Mouse (Mus musculus): Measurements from ENCODE around the gene Hadh. TPM values are rescaled to one million over a fixed set of nuclear protein-coding genes. Genes with fewer than 3 reads are reported as not detected.

The Hadh gene
- total and polyA plus RNA-seq, 3 experiments: 39.1 to 66.9 TPM; not detected in 1

- Histone ChIP-seq H3K27me3 (ENCODE audit: control insufficient read depth in 1 of 2, insufficient read depth in 2 of 2, low read length in 2 of 2) (no peaks in the 10 kb centered on the region), H3K79me2 (ENCODE audit: control insufficient read depth, insufficient read depth, low read length, poor library complexity) (no peaks in the 10 kb centered on the region), H3K4me3 (ENCODE audit: control insufficient read depth in 1 of 2, insufficient read depth in 1 of 2, low read depth in 2 of 2, low read length in 2 of 2) (no peak overlapping the region), H3K4me1 (ENCODE audit: control insufficient read depth in 1 of 2, insufficient read depth in 2 of 2, low read length in 2 of 2) (no peaks in the 10 kb centered on the region), H3K9me3 (replicated peaks; ENCODE audit: insufficient read depth, low read length) (no peaks in the 10 kb centered on the region), H3K9ac (ENCODE audit: control insufficient read depth, low read depth, low read length, poor library complexity, severe bottlenecking) (no peak overlapping the region), H3K36me3 (ENCODE audit: control insufficient read depth in 1 of 2, insufficient read depth in 2 of 2, low read length in 2 of 2) (no peaks in the 10 kb centered on the region), H3K27ac (ENCODE audit: control insufficient read depth, low read depth, low read length) (no peak overlapping the region)
- DNase-seq (ENCODE audit: low read depth, low spot score): no peak
- TF ChIP-seq EP300 (IDR thresholded peaks at IDR 0.05; ENCODE audit: low read depth in 1 of 2, low read length in 2 of 2) (no peak), POLR2AphosphoS5 (IDR thresholded peaks at IDR 0.05; ENCODE audit: borderline replicate concordance, low read depth, low read length) (no peak), CTCF (IDR thresholded peaks at IDR 0.05 in 2 of 3, conservative IDR thresholded peaks at IDR 0.05 in 1 of 3; ENCODE audit: control insufficient read depth in 1 of 3, insufficient read depth in 1 of 3, low read depth in 2 of 3, low read length in 3 of 3, poor library complexity in 1 of 3, severe bottlenecking in 1 of 3) (no peak), UBTF (IDR thresholded peaks at IDR 0.05; ENCODE audit: borderline replicate concordance, insufficient read depth, low read depth, low read length) (no peak), GATA1 (IDR thresholded peaks at IDR 0.05; ENCODE audit: low read depth, low read length) (no peak), POLR2A (IDR thresholded peaks at IDR 0.05; ENCODE audit: control insufficient read depth in 1 of 2, insufficient read depth in 1 of 2, low read depth in 1 of 2, low read length in 2 of 2, poor library complexity in 1 of 2) (no peak), TAL1 (IDR thresholded peaks at IDR 0.05; ENCODE audit: low read length) (no peak), HCFC1 (IDR thresholded peaks at IDR 0.05; ENCODE audit: low read depth, low read length) (no peak), RAD21 (IDR thresholded peaks at IDR 0.05; ENCODE audit: low read depth, low read length) (no peak), NELFE (IDR thresholded peaks at IDR 0.05; ENCODE audit: low read depth, low read length) (no peak), MEF2A (IDR thresholded peaks at IDR 0.05; ENCODE audit: extremely low read depth, insufficient replicate concordance, low read depth, low read length, poor library complexity, severe bottlenecking) (no peak), MYC (IDR thresholded peaks at IDR 0.05; ENCODE audit: low read depth, low read length) (no peak), KAT2A (conservative IDR thresholded peaks at IDR 0.05; ENCODE audit: low read depth, low read length) (no peak), CHD2 (IDR thresholded peaks at IDR 0.05; ENCODE audit: low read length) (no peak), SIN3A (IDR thresholded peaks at IDR 0.05; ENCODE audit: low read length) (no peak), RCOR1 (IDR thresholded peaks at IDR 0.05; ENCODE audit: low read depth, low read length) (no peak), ELF1 (IDR thresholded peaks at IDR 0.05; ENCODE audit: low read depth, low read length) (no peak), MAFK (IDR thresholded peaks at IDR 0.05; ENCODE audit: borderline replicate concordance, low read depth, low read length) (no peak)
Observed at GRCm38 (mm10) chr3:131315957-131316510, 44.1 kb upstream of the Hadh start.

- TF ChIP-seq MAFK (IDR thresholded peaks at IDR 0.05; ENCODE audit: borderline replicate concordance, low read depth, low read length) (no peak), JUND (IDR thresholded peaks at IDR 0.05; ENCODE audit: low read depth, low read length) (no peak), E2F4 (IDR thresholded peaks at IDR 0.05; ENCODE audit: borderline replicate concordance, low read depth, low read length) (no peak), ELF1 (IDR thresholded peaks at IDR 0.05; ENCODE audit: low read depth, low read length) (no peak), MAX (IDR thresholded peaks at IDR 0.05; ENCODE audit: low read length) (no peak), EP300 (IDR thresholded peaks at IDR 0.05; ENCODE audit: low read depth in 1 of 2, low read length in 2 of 2) (no peak), MYC (IDR thresholded peaks at IDR 0.05; ENCODE audit: low read depth, low read length) (no peak), ZKSCAN1 (IDR thresholded peaks at IDR 0.05; ENCODE audit: low read depth, low read length) (no peak), GABPA (IDR thresholded peaks at IDR 0.05; ENCODE audit: low read depth, low read length) (no peak), MXI1 (IDR thresholded peaks at IDR 0.05; ENCODE audit: low read depth, low read length) (no peak), RCOR1 (IDR thresholded peaks at IDR 0.05; ENCODE audit: low read depth, low read length) (no peak), SIN3A (IDR thresholded peaks at IDR 0.05; ENCODE audit: low read length) (no peak), MEF2A (IDR thresholded peaks at IDR 0.05; ENCODE audit: extremely low read depth, insufficient replicate concordance, low read depth, low read length, poor library complexity, severe bottlenecking) (no peak), NRF1 (IDR thresholded peaks at IDR 0.05; ENCODE audit: insufficient read depth, low read depth, low read length, poor library complexity, severe bottlenecking) (no peak), TCF12 (IDR thresholded peaks at IDR 0.05; ENCODE audit: low read depth, low read length) (no peak), NELFE (IDR thresholded peaks at IDR 0.05; ENCODE audit: low read depth, low read length) (no peak)
- no peak overlapping the region for H3K9ac ChIP-seq (ENCODE audit: control insufficient read depth, low read depth, low read length, poor library complexity, severe bottlenecking)
- no peak overlapping the region for H3K27ac ChIP-seq (ENCODE audit: control insufficient read depth, low read depth, low read length)
- H3K4me1 ChIP-seq (ENCODE audit: control insufficient read depth in 1 of 2, insufficient read depth in 2 of 2, low read length in 2 of 2): no peaks in the 10 kb centered on the region
- H3K79me2 ChIP-seq (ENCODE audit: control insufficient read depth, insufficient read depth, low read length, poor library complexity): no peaks in the 10 kb centered on the region
- no peaks in the 10 kb centered on the region for H3K36me3 ChIP-seq (ENCODE audit: control insufficient read depth in 1 of 2, insufficient read depth in 2 of 2, low read length in 2 of 2)
- H3K9me3 ChIP-seq (replicated peaks; ENCODE audit: insufficient read depth, low read length): no peaks in the 10 kb centered on the region
- no peaks in the 10 kb centered on the region; a peak in 1 of 4 replicates for H3K27me3 ChIP-seq (ENCODE audit: control insufficient read depth in 1 of 2, insufficient read depth in 2 of 2, low read length in 2 of 2)
- DNase-seq (ENCODE audit: low read depth, low spot score): no peak
- no peak overlapping the region for H3K4me3 ChIP-seq (ENCODE audit: control insufficient read depth in 1 of 2, insufficient read depth in 1 of 2, low read depth in 2 of 2, low read length in 2 of 2)
Observed at GRCm38 (mm10) chr3:131312340-131312739, 40.4 kb upstream of the Hadh start.

Data from MEL (cell line).